In genomic region chr6:122478062-122478461, GRCm38 (mm10) we compare ENCODE assay signal across 32 mouse cellular contexts. TPM values are rescaled to one million over a fixed set of nuclear protein-coding genes. Genes with fewer than 3 reads are reported as not detected.
"Had no signal": no experiment of that assay in that cellular context is flagged by ENCODE, and none has a peak within 500 bp of the region (broad histone marks: within the 10 kb centered on the region; RNA-seq: fewer than 3 reads in every experiment).

No protein-coding gene starts in this region.

- H3K36me3 ChIP-seq: limb, embryonic 10.5 days; limb, embryonic 12.5 days; limb, embryonic 13.5 days; limb, embryonic 15.5 days; liver, embryonic 12.5 days; liver, embryonic 13.5 days; liver, embryonic 15.5 days; lung, embryonic 15.5 days; midbrain, embryonic 10.5 days; midbrain, embryonic 12.5 days; midbrain, embryonic 13.5 days; midbrain, embryonic 15.5 days had no signal

- H3K4me3 ChIP-seq: left cerebral cortex, adult 2 months; limb, embryonic 10.5 days; limb, embryonic 12.5 days; limb, embryonic 13.5 days; limb, embryonic 15.5 days; liver, embryonic 12.5 days; liver, embryonic 13.5 days; liver, embryonic 15.5 days; lung, embryonic 15.5 days; megakaryocyte, embryonic 14.5 days; midbrain, embryonic 10.5 days; midbrain, embryonic 12.5 days; midbrain, embryonic 13.5 days; midbrain, embryonic 15.5 days; myocyte had no signal

- H3K27ac ChIP-seq: left cerebral cortex, adult 2 months; limb, embryonic 10.5 days; limb, embryonic 12.5 days; limb, embryonic 13.5 days; limb, embryonic 15.5 days; liver, embryonic 12.5 days; liver, embryonic 13.5 days; liver, embryonic 14.5 days; liver, embryonic 15.5 days; lung, embryonic 15.5 days; macrophage; midbrain, embryonic 10.5 days; midbrain, embryonic 12.5 days; midbrain, embryonic 13.5 days; midbrain, embryonic 15.5 days had no signal

- H3K9ac ChIP-seq: limb, embryonic 12.5 days; limb, embryonic 13.5 days; limb, embryonic 15.5 days; liver, embryonic 12.5 days; liver, embryonic 13.5 days; liver, embryonic 14.5 days; liver, embryonic 15.5 days; liver, postnatal 0 days; lung, embryonic 14.5 days; lung, embryonic 15.5 days; midbrain, embryonic 12.5 days; midbrain, embryonic 13.5 days; midbrain, embryonic 15.5 days had no signal

- H3K4me2 ChIP-seq: limb, embryonic 12.5 days; limb, embryonic 13.5 days; limb, embryonic 15.5 days; liver, embryonic 11.5 days; liver, embryonic 12.5 days; liver, embryonic 13.5 days; liver, embryonic 15.5 days; lung, embryonic 14.5 days; lung, embryonic 15.5 days; midbrain, embryonic 11.5 days; midbrain, embryonic 12.5 days; midbrain, embryonic 13.5 days; midbrain, embryonic 15.5 days had no signal

- DNase-seq: left cerebral cortex, postnatal 4 days; liver; liver, embryonic 13.5 days; liver, postnatal 0 days; lung, adult 18-20 months; lung, adult 2 months; lung, embryonic 14.5 days; lung, postnatal 10 days; lung, postnatal 14 days; lung, postnatal 36 days; lung, postnatal 4 days; midbrain, embryonic 14.5 days had no signal

- H3K4me1 ChIP-seq: limb, embryonic 15.5 days; liver, embryonic 15.5 days; lung, embryonic 15.5 days; megakaryocyte, embryonic 14.5 days; midbrain, embryonic 10.5 days had no signal

- ATAC-seq: liver, embryonic 12.5 days; liver, postnatal 0 days; lung, postnatal 0 days; midbrain, embryonic 13.5 days; midbrain, embryonic 15.5 days had no signal

- H3K27me3 ChIP-seq: limb, embryonic 12.5 days; limb, embryonic 13.5 days; limb, embryonic 15.5 days; lung, embryonic 15.5 days; midbrain, embryonic 12.5 days; midbrain, embryonic 13.5 days; midbrain, embryonic 15.5 days had no signal

- H3K9me3 ChIP-seq: limb, embryonic 10.5 days; limb, embryonic 12.5 days; limb, embryonic 13.5 days; limb, embryonic 15.5 days; liver, embryonic 12.5 days; liver, embryonic 13.5 days; liver, embryonic 15.5 days; lung, embryonic 15.5 days; megakaryocyte, embryonic 14.5 days; midbrain, embryonic 10.5 days; midbrain, embryonic 12.5 days; midbrain, embryonic 13.5 days; midbrain, embryonic 15.5 days had no signal

RNA-seq across cellular contexts. Expression of gene Rimklb, which starts 20.5 kb away (rescaled TPM):
- polyA plus RNA-seq: liver, adult 2 months; liver, postnatal 0 days; macrophage; myocyte had no signal

RNA-seq across cellular contexts. Expression of gene Mfap5, which starts 27.6 kb away (rescaled TPM):
- polyA plus RNA-seq: liver, adult 2 months; macrophage had no signal
